Mouse (Mus musculus) heart, embryonic 15.5 days (tissue): Measurements from ENCODE around the gene Myoz2. TPM values are rescaled to one million over a fixed set of nuclear protein-coding genes. Genes with fewer than 3 reads are reported as not detected.
A peak's percentile ranks its signal among the peaks of the same experiment; 100 is the strongest.

Source experiments
- ATAC-seq: fragments of 200-750 bp; cut with Nextera tagmentation; replicated peaks from 2 replicates; pipeline ENCODE4 v1.8.0; 2017; ENCODE audit warnings: low read depth, moderate TSS enrichment; ENCODE audit not compliant: insufficient number of reproducible peaks, insufficient read depth, low FRiP score
- H3K27ac ChIP-seq: fragments of 300-500 bp; sonication (generic); 2 replicates; pipeline ENCODE4 v1.5.1; 2015; ENCODE audit warnings: mild to moderate bottlenecking, inconsistent platforms
- H3K27me3 ChIP-seq: fragments of 300-500 bp; sonication (generic); 2 replicates; pipeline ENCODE4 v1.6.1; 2015; ENCODE audit warnings: inconsistent platforms
- H3K36me3 ChIP-seq: fragments of 300-500 bp; sonication (generic); 2 replicates; pipeline ENCODE4 v1.6.1; 2015; ENCODE audit warnings: mild to moderate bottlenecking, inconsistent platforms
- H3K4me1 ChIP-seq: fragments of 300-500 bp; sonication (generic); replicated peaks from 2 replicates; pipeline ENCODE4 v1.6.1; 2015; ENCODE audit warnings: inconsistent platforms
- H3K4me2 ChIP-seq: fragments of 300-500 bp; sonication (generic); 2 replicates; pipeline ENCODE4 v1.6.1; 2015; ENCODE audit warnings: inconsistent platforms, mild to moderate bottlenecking, moderate library complexity
- H3K4me3 ChIP-seq: fragments of 300-500 bp; sonication (generic); 2 replicates; pipeline ENCODE4 v1.5.1; 2015; ENCODE audit warnings: mild to moderate bottlenecking, inconsistent platforms
- H3K9ac ChIP-seq: fragments of 300-500 bp; sonication (generic); 2 replicates; pipeline ENCODE4 v1.6.1; 2015; ENCODE audit warnings: mild to moderate bottlenecking, inconsistent platforms
- H3K9me3 ChIP-seq: fragments of 300-500 bp; sonication (generic); replicated peaks from 2 replicates; pipeline ENCODE4 v1.6.1; 2016; ENCODE audit warnings: inconsistent platforms
- WGBS: fragments of 180-500 bp; shearing (Covaris S2); methylation state at CpG from one replicate; pipeline ENCODE4 v1.1.7; 2015; ENCODE audit warnings: mixed read lengths; 5-methylcytosine and 5-hydroxymethylcytosine counted together
- polyA plus RNA-seq: library from polyadenylated mRNA; unstranded; fragments of >200 nt; fragmentation: Nextera tagmentation; extraction: Ambion mirVana; gene quantifications from 2 replicates; pipeline ENCODE4 v1.2.1, GENCODE M21; 2015

Gene Myoz2
- 178 and 261 TPM in 2 replicates for polyA plus RNA-seq

DNA sequence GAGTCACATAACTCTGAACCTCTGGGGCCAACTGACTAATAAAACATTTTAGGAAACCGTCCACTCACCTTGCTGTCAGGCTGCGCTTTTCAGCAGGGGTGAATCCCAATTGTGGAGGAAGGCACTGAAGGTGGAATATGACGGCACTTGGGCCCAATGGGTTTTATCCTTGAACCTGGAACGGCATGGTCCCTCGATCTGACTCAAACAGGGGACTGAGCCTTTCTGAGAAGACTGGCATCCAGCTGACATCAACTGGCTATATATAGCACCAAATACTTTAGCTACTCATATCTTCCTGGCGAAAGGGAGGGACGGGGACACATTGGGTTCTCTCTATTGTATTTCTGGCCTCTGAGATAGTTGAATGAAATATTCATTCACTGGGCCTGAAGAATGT lies at the start of gene Myoz2:
TSS of gene Myoz2 (minus strand) at position 264 of the 400 bp plus-strand sequence.
- Histone ChIP-seq H3K4me1 (peaks cover 19% of the 10 kb centered on the region), H3K36me3 (no peaks in the 10 kb centered on the region), H3K27me3 (no peaks in the 10 kb centered on the region), H3K9ac (peak within 1 kb of the TSS; percentile 28), H3K27ac (peak within 1 kb of the TSS; percentile 89), H3K9me3 (no peaks in the 10 kb centered on the region), H3K4me2 (peak within 1 kb of the TSS; percentile 50), H3K4me3 (peak within 1 kb of the TSS; percentile 46)
- peak; percentile 88 for ATAC-seq
- 37% methylated on average over 7 of the region's 7 CpGs for WGBS

DNA sequence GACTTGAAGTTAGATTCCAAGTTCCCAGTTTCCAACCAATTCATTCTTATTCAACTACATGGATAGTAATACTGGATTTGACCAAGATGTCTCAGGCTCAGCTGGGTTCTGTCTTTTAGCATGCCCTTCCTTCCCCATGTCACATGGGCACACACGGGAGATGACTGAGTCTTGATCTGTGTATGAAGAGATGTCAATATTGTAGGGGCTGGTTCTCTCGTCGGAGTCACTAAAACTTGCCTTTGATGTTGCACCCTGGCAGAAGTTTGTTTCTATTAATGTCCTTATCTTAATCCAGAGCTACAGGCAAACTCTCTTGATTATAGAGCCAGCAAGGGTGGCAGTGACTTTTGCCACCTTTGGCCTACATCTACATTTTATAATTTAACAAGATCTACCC lies 46.9 kb upstream of the Myoz2 start:
- Histone ChIP-seq H3K36me3 (no peaks in the 10 kb centered on the region), H3K27me3 (no peaks in the 10 kb centered on the region), H3K4me1 (peaks cover 24% of the 10 kb centered on the region), H3K9ac (no peak overlapping the region), H3K4me2 (no peak overlapping the region), H3K9me3 (no peaks in the 10 kb centered on the region), H3K27ac (peak overlapping the region; percentile 6; the same call in 1 of the 2 replicates), H3K4me3 (no peak overlapping the region)
- WGBS, result 36% methylated on average over 3 of the region's 3 CpGs
- no peak for ATAC-seq

DNA sequence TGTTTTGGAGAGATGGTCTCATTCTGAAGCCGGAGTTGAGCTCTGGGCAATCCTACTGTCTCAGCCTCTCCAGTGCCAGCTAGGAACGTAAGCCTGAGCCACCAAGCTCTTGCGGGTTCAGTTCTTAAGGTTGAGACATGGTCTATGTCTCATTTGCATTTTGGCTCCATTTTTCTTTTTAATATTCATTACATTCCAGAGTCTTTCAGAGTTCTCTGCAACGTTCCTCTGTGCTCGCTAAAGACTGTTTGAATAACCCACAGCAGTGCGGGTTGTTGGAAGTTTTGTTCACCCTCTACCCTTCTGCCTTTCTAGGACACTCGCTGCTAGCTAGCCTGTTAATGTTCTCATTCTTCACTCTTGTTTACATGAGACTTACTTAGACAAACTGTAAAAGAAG lies 46.1 kb upstream of the Myoz2 start:
- Histone ChIP-seq H3K4me2 (no peak overlapping the region), H3K4me1 (peaks cover 21% of the 10 kb centered on the region), H3K9me3 (no peaks in the 10 kb centered on the region), H3K27me3 (no peaks in the 10 kb centered on the region), H3K4me3 (no peak overlapping the region), H3K9ac (no peak overlapping the region), H3K36me3 (no peaks in the 10 kb centered on the region), H3K27ac (0 out of 2 replicates have a peak overlapping the region, but pooled peaks have one; percentile 6)
- ATAC-seq, result no peak
- WGBS, result 66% methylated on average over 7 of the region's 7 CpGs

DNA sequence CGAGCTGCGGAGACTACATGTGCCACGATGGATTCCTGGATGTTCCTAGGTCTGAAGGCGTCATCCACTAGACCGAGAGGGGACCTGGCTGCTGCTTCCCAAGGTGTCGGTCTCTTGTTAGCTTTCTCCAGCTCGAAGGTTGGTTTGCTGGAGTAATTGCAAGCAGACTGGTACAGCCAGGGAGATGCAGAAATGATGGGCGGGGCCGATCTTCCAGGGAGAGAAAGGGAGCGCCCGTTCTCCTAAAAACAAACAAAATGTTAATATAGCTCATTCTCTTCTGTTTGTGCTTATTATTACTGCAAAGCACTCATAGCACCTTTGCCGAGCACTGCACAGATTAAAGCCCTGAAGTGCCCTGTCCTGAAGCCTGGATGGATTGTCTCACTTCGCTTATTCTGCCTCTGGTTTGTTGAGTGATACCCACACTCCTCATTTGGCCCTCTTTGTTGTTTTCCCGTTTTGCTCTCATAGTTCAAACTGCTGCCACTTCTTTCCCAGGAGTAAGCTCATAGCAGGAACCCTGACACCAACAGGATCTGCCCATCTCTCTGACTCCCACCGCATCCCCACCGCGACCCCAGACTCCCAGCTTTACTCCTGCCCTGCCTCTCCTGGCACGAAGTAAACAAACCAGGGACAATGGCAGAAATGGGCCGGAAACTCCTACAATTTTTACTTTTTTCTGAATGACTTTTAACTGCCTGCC lies 45.4 kb upstream of the Myoz2 start:
- ATAC-seq, result no peak
- 72% methylated on average over 19 of the region's 19 CpGs for WGBS
- Histone ChIP-seq H3K36me3 (no peaks in the 10 kb centered on the region), H3K4me3 (no peak overlapping the region), H3K4me2 (no peak overlapping the region), H3K9ac (no peak overlapping the region), H3K9me3 (no peaks in the 10 kb centered on the region; the same call in 1 of the 2 replicates), H3K27ac (no peak overlapping the region), H3K27me3 (no peaks in the 10 kb centered on the region), H3K4me1 (peaks cover 25% of the 10 kb centered on the region)

DNA sequence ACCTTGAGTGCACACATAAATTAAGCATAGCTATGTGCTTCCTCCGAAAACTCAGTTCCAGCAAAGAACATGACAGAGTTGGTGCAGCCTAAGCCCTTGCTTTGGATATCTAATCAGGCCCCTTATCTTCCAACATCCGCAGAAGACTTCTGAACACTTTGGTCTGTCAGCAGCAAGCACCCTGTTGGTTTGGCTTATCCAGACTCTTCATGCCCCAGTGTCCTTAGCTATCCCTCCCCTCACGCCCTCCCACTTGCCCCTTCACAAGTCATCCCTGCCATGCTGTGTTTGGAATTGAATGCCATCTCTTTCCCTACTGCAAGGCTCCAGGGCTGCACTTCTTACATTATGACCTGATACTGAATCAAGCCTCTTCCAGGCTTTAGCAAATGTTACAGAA lies 40.9 kb upstream of the Myoz2 start:
- no peaks in the 10 kb centered on the region for H3K27me3 ChIP-seq
- ATAC-seq, result no peak
- no peak overlapping the region for H3K9ac ChIP-seq
- H3K4me3 ChIP-seq, result no peak overlapping the region
- 41% methylated on average over 3 of the region's 3 CpGs for WGBS
- no peaks in the 10 kb centered on the region; the same call in 1 of the 2 replicates for H3K9me3 ChIP-seq
- H3K4me2 ChIP-seq, result no peak overlapping the region
- no peaks in the 10 kb centered on the region for H3K36me3 ChIP-seq
- H3K4me1 ChIP-seq, result peaks cover 27% of the 10 kb centered on the region
- H3K27ac ChIP-seq, result no peak overlapping the region

DNA sequence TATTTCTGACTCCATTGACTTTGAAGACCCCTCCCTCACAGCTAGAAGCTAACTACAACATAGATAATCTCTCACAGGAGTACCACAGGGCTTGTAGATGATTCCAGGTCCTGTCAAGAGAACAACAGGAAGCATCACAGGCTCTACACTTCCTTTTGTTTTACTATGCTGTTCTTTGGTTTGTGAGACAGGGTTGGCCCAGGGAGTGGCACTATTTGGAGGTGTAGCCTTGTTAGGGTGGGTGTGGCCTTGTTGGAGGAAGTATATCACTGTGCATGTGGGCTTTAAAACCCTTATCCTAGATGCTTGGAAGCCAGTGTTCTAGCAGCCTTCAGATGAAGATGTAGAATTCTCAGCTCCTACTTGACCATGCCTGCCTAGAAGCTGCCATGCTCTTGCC lies 40.2 kb upstream of the Myoz2 start:
- Histone ChIP-seq H3K4me2 (no peak overlapping the region), H3K36me3 (no peaks in the 10 kb centered on the region), H3K27ac (no peak overlapping the region), H3K9ac (no peak overlapping the region), H3K4me1 (peaks cover 31% of the 10 kb centered on the region), H3K27me3 (no peaks in the 10 kb centered on the region), H3K9me3 (no peaks in the 10 kb centered on the region; the same call in 1 of the 2 replicates), H3K4me3 (no peak overlapping the region)
- no peak for ATAC-seq

DNA sequence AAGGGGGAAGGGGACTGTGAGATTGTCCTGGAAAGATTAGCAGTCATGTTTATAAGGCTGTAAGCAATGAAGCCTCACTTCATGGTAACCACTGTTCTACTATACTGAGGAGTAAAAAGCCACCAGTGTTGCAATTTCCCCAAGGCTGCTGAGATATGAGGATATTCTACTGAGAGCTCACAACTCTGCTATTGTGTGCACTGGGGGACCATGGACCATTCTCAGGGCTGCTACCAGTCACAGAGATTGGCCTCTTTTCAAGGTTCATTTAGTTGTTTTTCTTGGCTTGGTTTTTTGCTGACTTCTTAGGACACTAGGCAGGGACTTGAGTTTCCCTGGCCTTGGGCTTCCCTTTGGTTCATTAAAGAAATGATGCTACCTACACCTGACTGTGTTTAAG lies 38.5 kb upstream of the Myoz2 start:
- H3K27ac ChIP-seq, result no peak overlapping the region
- H3K36me3 ChIP-seq, result no peaks in the 10 kb centered on the region
- H3K4me3 ChIP-seq, result no peak overlapping the region
- H3K9me3 ChIP-seq, result no peaks in the 10 kb centered on the region; the same call in 1 of the 2 replicates
- no peak overlapping the region for H3K4me2 ChIP-seq
- 0 out of 2 replicates have a peak, but pooled peaks have one; percentile 22 for ATAC-seq
- H3K9ac ChIP-seq, result no peak overlapping the region
- peaks cover 31% of the 10 kb centered on the region for H3K4me1 ChIP-seq
- no peaks in the 10 kb centered on the region for H3K27me3 ChIP-seq

DNA sequence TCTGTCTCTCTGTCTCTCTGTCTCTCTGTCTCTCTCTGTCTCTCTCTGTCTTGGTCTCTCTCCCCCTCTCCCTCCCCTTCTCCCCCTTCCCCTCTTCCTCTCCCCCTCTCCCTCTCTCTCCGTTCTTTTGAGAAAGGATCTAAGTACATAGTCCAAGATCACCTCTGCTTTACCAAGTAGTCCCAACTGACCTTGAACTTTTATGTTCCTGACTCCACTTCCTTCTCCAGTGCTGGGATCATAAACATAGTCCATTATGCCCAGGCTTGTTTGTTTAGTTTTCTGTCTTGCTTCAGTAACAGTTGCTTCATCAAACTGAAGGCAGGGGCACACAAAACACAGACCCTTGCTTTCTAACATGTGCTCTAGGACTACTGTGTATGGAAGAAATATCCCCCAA lies 37.7 kb upstream of the Myoz2 start:
- no peak overlapping the region for H3K27ac ChIP-seq
- H3K4me1 ChIP-seq, result peaks cover 31% of the 10 kb centered on the region
- ATAC-seq, result no peak

DNA sequence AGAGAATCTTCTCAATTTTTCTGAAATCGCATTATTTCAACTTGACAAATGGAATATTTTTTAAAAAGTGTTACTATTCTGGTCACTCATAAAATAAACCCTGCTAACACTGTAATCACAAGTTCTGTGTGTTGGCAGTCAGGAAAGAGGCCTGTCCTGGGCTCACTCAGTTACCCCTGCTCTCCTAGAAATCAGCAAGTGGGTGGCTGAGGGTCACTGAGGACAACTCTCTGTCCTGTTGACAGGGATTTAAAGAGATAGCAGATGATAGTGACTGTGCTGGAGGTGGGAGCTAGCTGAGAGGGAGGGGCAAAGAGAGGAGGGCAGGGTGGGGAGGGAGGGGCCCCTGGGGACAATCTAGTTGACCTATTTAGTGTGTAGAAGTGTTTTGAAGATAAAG lies 36.2 kb upstream of the Myoz2 start:
- Histone ChIP-seq H3K9ac (no peak overlapping the region), H3K27ac (peak overlapping the region; percentile 65), H3K36me3 (no peaks in the 10 kb centered on the region), H3K27me3 (no peaks in the 10 kb centered on the region), H3K9me3 (no peaks in the 10 kb centered on the region; the same call in 1 of the 2 replicates), H3K4me2 (no peak overlapping the region), H3K4me3 (no peak overlapping the region), H3K4me1 (peaks cover 31% of the 10 kb centered on the region)
- ATAC-seq, result peak; percentile 73; the same call in 1 of the 2 replicates
- 57% methylated on average over 1 of the region's 1 CpGs for WGBS

More for the DNA sequence above, 37.7 kb upstream of the Myoz2 start:
- Histone ChIP-seq H3K27me3 (no peaks in the 10 kb centered on the region), H3K4me2 (no peak overlapping the region), H3K36me3 (no peaks in the 10 kb centered on the region), H3K9ac (no peak overlapping the region), H3K4me3 (no peak overlapping the region), H3K9me3 (no peaks in the 10 kb centered on the region; the same call in 1 of the 2 replicates)
- WGBS, result no CpG with 5 or more reads among the region's 1 CpGs

DNA sequence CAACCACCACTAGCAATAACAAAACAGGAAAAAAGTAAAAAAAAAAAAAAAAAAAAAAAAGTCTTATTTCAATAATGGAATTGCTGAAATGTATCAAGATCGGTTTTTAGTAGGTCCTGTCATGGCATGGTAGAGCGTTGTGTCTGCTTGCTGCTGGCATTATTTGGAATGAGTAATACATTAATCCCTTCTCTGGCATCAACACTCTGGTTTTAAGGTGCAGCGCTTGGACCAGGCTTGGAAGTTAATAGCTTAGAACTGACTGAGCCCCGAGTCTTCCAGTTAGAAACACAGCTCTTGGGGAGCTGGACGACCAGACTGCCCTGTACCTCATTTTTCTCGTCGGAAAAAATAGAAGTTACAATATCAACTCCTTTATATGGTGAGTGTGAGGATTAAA lies 32.0 kb upstream of the Myoz2 start:
- Histone ChIP-seq H3K9ac (no peak overlapping the region), H3K4me3 (no peak overlapping the region), H3K27ac (no peak overlapping the region), H3K4me1 (peaks cover 21% of the 10 kb centered on the region), H3K4me2 (no peak overlapping the region), H3K36me3 (no peaks in the 10 kb centered on the region), H3K27me3 (no peaks in the 10 kb centered on the region), H3K9me3 (no peaks in the 10 kb centered on the region)
- WGBS, result 90% methylated on average over 7 of the region's 7 CpGs
- ATAC-seq, result no peak

DNA sequence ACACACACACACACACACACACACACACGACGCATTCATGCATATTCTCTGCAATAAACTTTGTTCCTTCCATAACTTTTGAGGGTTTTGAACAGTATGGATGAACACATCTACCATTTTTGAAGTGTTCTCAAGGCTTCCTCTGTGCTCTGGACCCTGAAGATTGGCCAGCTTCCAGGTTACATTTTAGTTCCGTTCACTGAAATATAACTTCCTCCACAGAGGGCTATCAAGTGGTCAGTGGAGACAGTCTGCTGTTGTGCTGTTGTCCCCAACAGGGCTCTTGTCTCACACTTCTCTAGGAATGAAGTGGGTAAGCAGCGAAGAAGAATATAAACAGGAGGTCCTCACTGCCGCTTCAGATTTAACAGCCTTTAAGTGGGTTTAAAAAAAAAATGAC lies 30.7 kb upstream of the Myoz2 start:
- Histone ChIP-seq H3K27me3 (no peaks in the 10 kb centered on the region), H3K27ac (no peak overlapping the region), H3K9ac (no peak overlapping the region), H3K4me3 (no peak overlapping the region), H3K9me3 (no peaks in the 10 kb centered on the region), H3K36me3 (no peaks in the 10 kb centered on the region), H3K4me2 (no peak overlapping the region), H3K4me1 (peaks cover 10% of the 10 kb centered on the region)
- WGBS, result 50% methylated on average over 5 of the region's 5 CpGs
- ATAC-seq, result no peak

DNA sequence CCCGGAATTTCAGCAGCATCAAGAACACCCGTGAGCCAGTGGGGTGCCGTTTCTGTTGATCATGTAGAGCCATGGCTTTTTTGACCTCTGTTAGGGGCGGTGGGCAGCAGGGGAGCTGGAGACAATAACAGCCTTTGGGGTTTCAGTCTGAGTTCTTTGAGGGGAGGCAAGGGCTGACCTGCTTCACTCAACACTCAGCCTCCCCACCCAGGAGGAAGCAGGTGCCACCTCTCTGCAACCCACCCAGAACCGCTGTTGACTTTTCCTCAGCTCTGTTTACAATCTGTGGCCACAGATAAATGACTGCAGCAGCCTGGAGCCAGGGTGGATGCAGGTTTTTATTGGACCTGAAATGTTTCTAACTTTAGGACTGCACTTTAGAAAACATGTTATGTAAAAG lies 29.4 kb upstream of the Myoz2 start:
- 37% methylated on average over 5 of the region's 5 CpGs for WGBS
- no peak for ATAC-seq

More for the DNA sequence above, 29.4 kb upstream of the Myoz2 start:
- Histone ChIP-seq H3K9me3 (no peaks in the 10 kb centered on the region), H3K27me3 (no peaks in the 10 kb centered on the region), H3K4me1 (peaks cover 8% of the 10 kb centered on the region), H3K27ac (no peak overlapping the region), H3K36me3 (no peaks in the 10 kb centered on the region), H3K4me2 (no peak overlapping the region), H3K9ac (no peak overlapping the region), H3K4me3 (no peak overlapping the region)
